Mouse (Mus musculus) CD4-positive, CD25-positive, alpha-beta regulatory T cell (primary cell): ENCODE measurements around the gene Prkaa2. TPM values are rescaled to one million over a fixed set of nuclear protein-coding genes. Genes with fewer than 3 reads are reported as not detected.

ENCODE experiments used
- polyA plus RNA-seq: library from polyadenylated mRNA; unstranded; fragments of 100-300 nt; shearing (Covaris generic); gene quantifications from one replicate; pipeline ENCODE4 v1.2.1, GENCODE M21; 2017

Prkaa2 gene
- polyA plus RNA-seq, result 0.05 TPM

GRCm38 (mm10) chr4:105109199-105109989, at the start of gene Prkaa2:
TSS of gene Prkaa2 (minus strand) at chr4:105109890.

GRCm38 (mm10) chr4:105157276-105158168, 47.8 kb upstream of the Prkaa2 start, which contains the start of gene Plpp3:
TSS of gene Plpp3 (plus strand) at chr4:105157347.

Other genes starting within 250 kb of the Prkaa2 start
- not detected for gene C8a, start 233.5 kb downstream of the Prkaa2 start, polyA plus RNA-seq
- gene Fyb2, start 196.4 kb downstream of the Prkaa2 start, polyA plus RNA-seq, result not detected
- 0.22 TPM for gene Plpp3, start 47.5 kb upstream of the Prkaa2 start, polyA plus RNA-seq